Mouse (Mus musculus): Measurements from ENCODE around the gene Olfr790. TPM values are rescaled to one million over a fixed set of nuclear protein-coding genes. Genes with fewer than 3 reads are reported as not detected.

Gene Olfr790
- polyA plus RNA-seq, 1 experiment from 2014 or later: not detected

Other genes starting within 250 kb of the Olfr790 start
- not detected in 2 replicates for gene Olfr776, start 239.4 kb upstream of the Olfr790 start, polyA plus RNA-seq (2016; fragmentation: Nextera tagmentation; extraction: Ambion mirVana)
- not detected in 2 replicates for gene Olfr777, start 227.0 kb upstream of the Olfr790 start, polyA plus RNA-seq (2016; fragmentation: Nextera tagmentation; extraction: Ambion mirVana)
- not detected in 2 replicates for gene Olfr780, start 180.4 kb upstream of the Olfr790 start, polyA plus RNA-seq (2016; fragmentation: Nextera tagmentation; extraction: Ambion mirVana)
- not detected in 2 replicates for gene Olfr781, start 169.6 kb upstream of the Olfr790 start, polyA plus RNA-seq (2016; fragmentation: Nextera tagmentation; extraction: Ambion mirVana)
- gene Olfr782, start 149.6 kb upstream of the Olfr790 start, polyA plus RNA-seq (2016; fragmentation: Nextera tagmentation; extraction: Ambion mirVana): not detected in 2 replicates
- gene Olfr784, start 114.4 kb upstream of the Olfr790 start, polyA plus RNA-seq (2016; fragmentation: Nextera tagmentation; extraction: Ambion mirVana): 0.05 TPM in 1 of 2 replicates, not detected in the other
- not detected in 2 replicates for gene Olfr785, start 93.1 kb upstream of the Olfr790 start, polyA plus RNA-seq (2016; fragmentation: Nextera tagmentation; extraction: Ambion mirVana)
- gene Olfr786, start 71.2 kb upstream of the Olfr790 start, polyA plus RNA-seq (2016; fragmentation: Nextera tagmentation; extraction: Ambion mirVana): not detected in 2 replicates
- gene Olfr787, start 36.6 kb upstream of the Olfr790 start, polyA plus RNA-seq (2016; fragmentation: Nextera tagmentation; extraction: Ambion mirVana): not detected in 2 replicates
- gene Olfr788, start 27.5 kb upstream of the Olfr790 start, polyA plus RNA-seq (2016; fragmentation: Nextera tagmentation; extraction: Ambion mirVana): not detected in 2 replicates
- gene Olfr789, start 13.7 kb upstream of the Olfr790 start, polyA plus RNA-seq (2016; fragmentation: Nextera tagmentation; extraction: Ambion mirVana): not detected in 2 replicates
- gene Olfr791, start 23.3 kb downstream of the Olfr790 start, polyA plus RNA-seq (2016; fragmentation: Nextera tagmentation; extraction: Ambion mirVana): not detected in 2 replicates
- gene Olfr792, start 40.7 kb downstream of the Olfr790 start, polyA plus RNA-seq (2016; fragmentation: Nextera tagmentation; extraction: Ambion mirVana): not detected in 2 replicates
- gene Olfr794, start 69.2 kb downstream of the Olfr790 start, polyA plus RNA-seq (2016; fragmentation: Nextera tagmentation; extraction: Ambion mirVana): not detected in 2 replicates
- not detected in 2 replicates for gene Olfr796, start 114.1 kb downstream of the Olfr790 start, polyA plus RNA-seq (2016; fragmentation: Nextera tagmentation; extraction: Ambion mirVana)
- gene Olfr798, start 129.4 kb downstream of the Olfr790 start, polyA plus RNA-seq (2016; fragmentation: Nextera tagmentation; extraction: Ambion mirVana): not detected in 2 replicates
- not detected in 2 replicates for gene Olfr799, start 139.0 kb downstream of the Olfr790 start, polyA plus RNA-seq (2016; fragmentation: Nextera tagmentation; extraction: Ambion mirVana)
- not detected in 2 replicates for gene Olfr800, start 159.2 kb downstream of the Olfr790 start, polyA plus RNA-seq (2016; fragmentation: Nextera tagmentation; extraction: Ambion mirVana)
- gene Olfr801, start 175.4 kb downstream of the Olfr790 start, polyA plus RNA-seq (2016; fragmentation: Nextera tagmentation; extraction: Ambion mirVana): not detected in 2 replicates
- not detected in 2 replicates for gene Olfr802, start 189.7 kb downstream of the Olfr790 start, polyA plus RNA-seq (2016; fragmentation: Nextera tagmentation; extraction: Ambion mirVana)
- gene Olfr803, start 195.8 kb downstream of the Olfr790 start, polyA plus RNA-seq (2016; fragmentation: Nextera tagmentation; extraction: Ambion mirVana): not detected in 2 replicates
- not detected in 2 replicates for gene Olfr804, start 204.7 kb downstream of the Olfr790 start, polyA plus RNA-seq (2016; fragmentation: Nextera tagmentation; extraction: Ambion mirVana)
- gene Olfr805, start 230.9 kb downstream of the Olfr790 start, polyA plus RNA-seq (2016; fragmentation: Nextera tagmentation; extraction: Ambion mirVana): not detected in 2 replicates
- gene Olfr806, start 243.4 kb downstream of the Olfr790 start, polyA plus RNA-seq (2016; fragmentation: Nextera tagmentation; extraction: Ambion mirVana): not detected in 2 replicates

Measured in heart, embryonic 12.5 days (tissue).